Mouse (Mus musculus) liver, embryonic 11.5 days (tissue): Measurements from ENCODE around the gene Mtfr2. TPM values are rescaled to one million over a fixed set of nuclear protein-coding genes. Genes with fewer than 3 reads are reported as not detected.

Experiments used
- ATAC-seq: fragments of 200-750 bp; cut with Nextera tagmentation; replicated peaks from 2 replicates; pipeline ENCODE4 v1.8.0; 2017; ENCODE audit warnings: moderate number of reproducible peaks, mild to moderate bottlenecking, moderate TSS enrichment, moderate library complexity; ENCODE audit not compliant: low FRiP score
- DNase-seq: peaks from one replicate; pipeline ENCODE4 v3.0.0-alpha.2; 2017; ENCODE audit warnings: low spot score
- H3K27ac ChIP-seq: fragments of 300-500 bp; sonication (generic); 2 replicates; pipeline ENCODE4 v1.5.1; 2014; ENCODE audit warnings: mild to moderate bottlenecking, low read depth, low read length, control low read depth
- H3K27me3 ChIP-seq: fragments of 300-500 bp; sonication (generic); replicated peaks from 2 replicates; pipeline ENCODE4 v1.6.1; 2014; ENCODE audit warnings: low read length, mixed read lengths; ENCODE audit not compliant: control insufficient read depth, insufficient read depth
- H3K36me3 ChIP-seq: fragments of 300-500 bp; sonication (generic); 2 replicates; pipeline ENCODE4 v1.6.1; 2014; ENCODE audit warnings: mild to moderate bottlenecking, low read length, moderate library complexity, mixed read lengths; ENCODE audit not compliant: control insufficient read depth, insufficient read depth
- H3K4me1 ChIP-seq: fragments of 300-500 bp; sonication (generic); replicated peaks from 2 replicates; pipeline ENCODE4 v1.6.1; 2014; ENCODE audit warnings: low read length, mixed read lengths; ENCODE audit not compliant: control insufficient read depth, insufficient read depth
- H3K4me2 ChIP-seq: fragments of 300-500 bp; sonication (generic); 2 replicates; pipeline ENCODE4 v1.6.1; 2014; ENCODE audit warnings: mild to moderate bottlenecking, control low read depth, moderate library complexity
- H3K4me3 ChIP-seq: fragments of 300-500 bp; sonication (generic); 2 replicates; pipeline ENCODE4 v1.5.1; 2014; ENCODE audit warnings: low read depth, low read length, control low read depth
- H3K9ac ChIP-seq: fragments of 300-500 bp; sonication (generic); 2 replicates; pipeline ENCODE4 v1.6.1; 2014; ENCODE audit warnings: low read depth, low read length, control low read depth
- H3K9me3 ChIP-seq: fragments of 300-500 bp; sonication (generic); 2 replicates; pipeline ENCODE4 v1.6.1; 2016; ENCODE audit warnings: low read length, inconsistent platforms, mixed read lengths; ENCODE audit not compliant: control insufficient read depth
- WGBS: fragments of 180-500 bp; shearing (Covaris S2); extraction: QIAGEN DNeasy Blood & Tissue Kit; methylation state at CpG from one replicate; pipeline ENCODE4 v1.1.7; 2014; 5-methylcytosine and 5-hydroxymethylcytosine counted together
- polyA plus RNA-seq: library from polyadenylated mRNA; unstranded; fragments of >200 nt; fragmentation: Nextera tagmentation; extraction: Ambion mirVana; gene quantifications from 2 replicates; pipeline ENCODE4 v1.2.1, GENCODE M21; 2014

Mtfr2 gene
- polyA plus RNA-seq = 3.0 and 4.1 TPM in 2 replicates

GRCm38 (mm10) chr10:20347285-20348214 lies at the start of gene Mtfr2:
Mtfr2 (plus strand) TSS chr10:20347770.
- no peaks in the 10 kb centered on the region for H3K9me3 ChIP-seq
- H3K4me3 ChIP-seq = peak within 1 kb of the TSS; percentile 74
- peak; percentile 93 for DNase-seq
- no peaks in the 10 kb centered on the region for H3K27me3 ChIP-seq
- peak within 1 kb of the TSS; percentile 76 for H3K4me2 ChIP-seq
- H3K27ac ChIP-seq = peak within 1 kb of the TSS; percentile 92
- 0 out of 2 replicates have a peak, but pooled peaks cover 9% of the 10 kb centered on the region for H3K4me1 ChIP-seq
- peaks cover 28% of the 10 kb centered on the region for H3K36me3 ChIP-seq
- peak; percentile 93 for ATAC-seq
- peak within 1 kb of the TSS; percentile 83 for H3K9ac ChIP-seq
- 1% methylated on average over 57 of the region's 58 CpGs for WGBS

- H3K9ac ChIP-seq = no peak overlapping the region
- ATAC-seq (no peak), DNase-seq (no peak)
- WGBS = 62% methylated on average over 3 of the region's 3 CpGs
- no peak overlapping the region for H3K4me2 ChIP-seq
- H3K4me1 ChIP-seq = no peaks in the 10 kb centered on the region
- no peaks in the 10 kb centered on the region for H3K9me3 ChIP-seq
- no peaks in the 10 kb centered on the region for H3K27me3 ChIP-seq
- H3K27ac ChIP-seq = no peak overlapping the region
- no peaks in the 10 kb centered on the region for H3K36me3 ChIP-seq
- H3K4me3 ChIP-seq = no peak overlapping the region
Observed at GRCm38 (mm10) chr10:20298152-20298920, 49.2 kb upstream of the Mtfr2 start.

DNA sequence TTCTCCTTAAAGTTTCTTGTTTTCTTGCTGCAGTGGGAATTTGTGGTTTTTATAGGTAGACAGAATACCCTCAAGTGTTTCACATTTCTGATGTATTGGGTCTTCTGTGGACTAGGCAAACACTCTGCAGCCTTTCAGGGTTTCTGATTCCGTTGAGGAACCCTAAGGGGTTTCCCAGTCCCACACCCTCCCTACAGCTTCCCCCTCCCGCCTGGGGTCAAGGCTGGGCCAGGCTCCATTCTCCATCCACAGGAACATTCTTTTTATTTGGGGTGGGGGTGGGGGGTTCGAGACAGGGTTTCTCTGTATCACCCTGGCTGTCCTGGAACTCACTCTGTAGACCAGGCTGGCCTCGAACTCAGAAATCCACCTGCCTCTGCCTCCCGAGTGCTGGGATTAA lies 48.5 kb upstream of the Mtfr2 start:
- WGBS = 75% methylated on average over 5 of the region's 5 CpGs
- Histone ChIP-seq H3K27ac (no peak overlapping the region), H3K4me1 (no peaks in the 10 kb centered on the region)

GRCm38 (mm10) chr10:20310969-20311769 lies 36.4 kb upstream of the Mtfr2 start:
- Histone ChIP-seq H3K4me3 (peak overlapping the region; percentile 88), H3K27me3 (no peaks in the 10 kb centered on the region), H3K4me2 (peak overlapping the region; percentile 79), H3K36me3 (no peaks in the 10 kb centered on the region), H3K27ac (peak overlapping the region; percentile 100), H3K4me1 (peaks cover 10% of the 10 kb centered on the region), H3K9ac (peak overlapping the region; percentile 98), H3K9me3 (no peaks in the 10 kb centered on the region)
- ATAC-seq = no peak
- 51% methylated on average over 11 of the region's 11 CpGs for WGBS
- no peak for DNase-seq

More for the DNA sequence above, 48.5 kb upstream of the Mtfr2 start:
- H3K9me3 ChIP-seq = no peaks in the 10 kb centered on the region
- no peak overlapping the region for H3K9ac ChIP-seq
- no peak overlapping the region for H3K4me2 ChIP-seq
- H3K36me3 ChIP-seq = no peaks in the 10 kb centered on the region
- no peak overlapping the region for H3K4me3 ChIP-seq
- no peaks in the 10 kb centered on the region for H3K27me3 ChIP-seq
- DNase-seq (no peak), ATAC-seq (no peak)

GRCm38 (mm10) chr10:20311918-20312735 lies 35.4 kb upstream of the Mtfr2 start, which contains the start of gene Bclaf1:
Bclaf1 (plus strand) TSS chr10:20312469.
- peak within 1 kb of the TSS; percentile 100 for H3K27ac ChIP-seq
- peak within 1 kb of the TSS; percentile 88 for H3K4me3 ChIP-seq

DNA sequence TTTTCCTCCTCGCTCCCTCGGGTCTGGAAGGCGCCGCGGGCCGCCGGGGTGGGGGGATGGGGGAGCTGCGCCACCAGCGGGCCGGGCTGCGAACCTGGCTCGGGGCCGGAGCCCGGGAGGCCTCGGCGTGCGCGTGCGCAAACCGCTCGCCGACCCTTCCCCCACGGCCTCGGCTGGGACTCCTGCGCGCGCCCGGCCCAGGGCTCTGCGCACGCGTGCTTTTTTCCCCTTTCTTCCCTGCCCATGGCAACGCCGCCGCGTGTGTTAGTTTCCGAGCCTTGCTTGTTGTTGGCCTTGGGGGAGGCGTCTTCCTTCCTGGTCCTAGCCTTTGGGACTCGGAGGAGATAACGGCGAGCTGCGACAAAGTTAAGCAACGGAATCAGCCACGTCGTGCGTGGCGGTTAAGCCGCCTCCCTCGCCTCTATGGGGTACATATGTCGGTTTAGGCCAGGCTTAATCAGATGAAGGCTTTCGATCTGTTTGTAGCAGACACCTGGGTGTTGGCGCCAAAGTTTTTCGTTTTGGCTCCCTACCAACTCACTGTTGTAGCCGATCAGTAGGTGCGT lies 34.8 kb upstream of the Mtfr2 start:
- DNase-seq (peak; percentile 89), ATAC-seq (peak; percentile 69)
- Histone ChIP-seq H3K36me3 (no peaks in the 10 kb centered on the region), H3K27me3 (no peaks in the 10 kb centered on the region), H3K4me2 (peak overlapping the region; percentile 85), H3K9ac (peak overlapping the region; percentile 98), H3K4me1 (peaks cover 22% of the 10 kb centered on the region), H3K9me3 (no peaks in the 10 kb centered on the region), H3K27ac (peak overlapping the region; percentile 100), H3K4me3 (peak overlapping the region; percentile 88)
- WGBS = under 1% methylated on average over 54 of the region's 54 CpGs

More at GRCm38 (mm10) chr10:20311918-20312735, 35.4 kb upstream of the Mtfr2 start, which contains the start of gene Bclaf1:
- peak; percentile 98 for ATAC-seq
- DNase-seq = peak; percentile 100
- no peaks in the 10 kb centered on the region for H3K9me3 ChIP-seq
- no peaks in the 10 kb centered on the region for H3K27me3 ChIP-seq
- peaks cover 17% of the 10 kb centered on the region for H3K4me1 ChIP-seq
- peak within 1 kb of the TSS; percentile 98 for H3K9ac ChIP-seq
- no peaks in the 10 kb centered on the region for H3K36me3 ChIP-seq
- peak within 1 kb of the TSS; percentile 85 for H3K4me2 ChIP-seq
- under 1% methylated on average over 84 of the region's 84 CpGs for WGBS

DNA sequence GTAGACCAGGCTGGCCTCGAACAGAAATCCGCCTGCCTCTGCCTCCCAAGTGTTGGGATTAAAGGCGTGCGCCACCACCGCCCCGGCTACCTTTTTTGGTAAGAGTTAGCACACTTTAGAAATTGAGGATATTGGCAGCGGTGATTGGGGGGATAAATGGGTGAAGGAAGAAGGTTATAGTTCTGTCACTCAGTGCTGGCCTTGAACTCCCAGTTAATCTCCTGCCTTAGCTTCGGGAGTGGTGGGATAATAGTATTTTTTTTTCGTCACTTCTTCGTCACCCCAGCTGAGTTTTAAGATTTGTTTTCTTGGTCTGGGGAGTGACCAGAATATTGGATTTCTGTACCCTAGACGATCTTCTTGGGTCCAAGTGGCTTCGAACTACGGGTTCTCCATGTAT lies 34.1 kb upstream of the Mtfr2 start:
- ATAC-seq (no peak), DNase-seq (no peak)
- WGBS = 24% methylated on average over 13 of the region's 13 CpGs
- no peaks in the 10 kb centered on the region for H3K27me3 ChIP-seq
- H3K9ac ChIP-seq = peak overlapping the region; percentile 98
- H3K36me3 ChIP-seq = peaks cover 1% of the 10 kb centered on the region; the same call in 1 of the 2 replicates
- peak overlapping the region; percentile 88 for H3K4me3 ChIP-seq
- H3K9me3 ChIP-seq = no peaks in the 10 kb centered on the region
- peak overlapping the region; percentile 85 for H3K4me2 ChIP-seq
- peak overlapping the region; percentile 100; the same call in 1 of the 2 replicates for H3K27ac ChIP-seq
- H3K4me1 ChIP-seq = peaks cover 22% of the 10 kb centered on the region
